Comparison of ENCODE assay signal across 8 mouse cellular contexts in the genomic region with DNA sequence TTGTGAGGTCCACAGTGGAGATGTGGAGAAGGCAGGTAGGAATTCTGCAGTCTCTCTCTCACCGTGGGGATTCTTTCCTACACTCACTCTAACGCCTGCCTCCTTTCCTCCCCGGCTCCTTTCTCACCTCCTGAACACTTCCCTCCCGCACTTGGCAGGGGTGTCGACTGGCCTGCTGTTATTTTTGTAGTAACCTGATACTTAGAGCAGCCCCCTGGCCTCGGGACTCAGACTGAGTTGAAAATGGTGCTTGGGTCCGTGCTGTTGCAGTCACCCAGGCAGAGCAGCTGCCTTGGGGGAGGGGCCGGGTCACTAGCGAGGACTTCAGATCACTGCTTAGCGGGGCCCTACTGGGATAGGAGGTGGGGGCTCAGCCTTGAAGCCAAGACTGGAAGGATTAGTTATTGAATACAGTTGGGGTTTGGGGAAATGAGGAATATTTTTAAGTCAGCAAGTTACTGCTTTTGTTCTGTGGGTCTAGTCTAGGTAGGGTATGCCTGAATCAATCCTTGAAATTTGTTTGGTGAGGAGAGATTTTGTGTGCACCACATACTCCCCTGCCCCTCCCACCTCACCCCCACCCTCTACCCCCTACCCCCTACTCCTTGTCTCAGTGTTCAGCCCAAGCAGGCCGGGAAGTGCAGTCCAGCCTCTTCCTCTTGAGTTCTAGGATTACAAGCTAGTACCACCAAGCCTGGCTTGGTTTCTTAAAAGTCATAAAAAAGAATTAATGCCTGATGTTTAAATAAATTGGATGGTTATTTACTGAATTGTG.
A peak's percentile ranks its signal among the peaks of the same experiment; 100 is the strongest.
DNase-seq lines count a peak whose midpoint lies in the region; ATAC-seq and TF ChIP-seq lines count a peak whose summit lies in the region.

No protein-coding gene starts in this region.

- peak; percentile 74 for ATAC-seq in heart, embryonic 11.5 days (replicated peaks; ENCODE audit: insufficient number of reproducible peaks, low FRiP score, low TSS enrichment)
- peak; percentile 94 for ATAC-seq in kidney, embryonic 15.5 days (replicated peaks; ENCODE audit: low FRiP score)
- peak; percentile 86 for ATAC-seq in midbrain, embryonic 11.5 days (ENCODE audit: low FRiP score)
- no peak for ATAC-seq in CD4-positive, CD25-positive, alpha-beta regulatory T cell, adult 4 months

- peak; percentile 87 for TF ChIP-seq EP300 in ES-Bruce4 (IDR thresholded peaks at IDR 0.05; ENCODE audit: insufficient read depth, low read depth, low read length)

- peak overlapping the region; percentile 15; the same call in 1 of the 2 replicates for H3K9ac ChIP-seq in ES-Bruce4 (ENCODE audit: low read depth, poor library complexity, severe bottlenecking)
- peak overlapping the region; percentile 56; the same call in 1 of the 2 replicates for H3K9ac ChIP-seq in heart, embryonic 11.5 days (ENCODE audit: low read depth, low read length)
- 0 out of 2 replicates have a peak overlapping the region, but pooled peaks have one; percentile 5 for H3K9ac ChIP-seq in kidney, embryonic 15.5 days
- H3K9ac ChIP-seq in midbrain, embryonic 11.5 days (ENCODE audit: low read length) = peak overlapping the region; percentile 27; the same call in 1 of the 2 replicates

- H3K4me2 ChIP-seq in heart, embryonic 11.5 days = peak overlapping the region; percentile 60
- peak overlapping the region; percentile 37 for H3K4me2 ChIP-seq in kidney, embryonic 15.5 days
- peak overlapping the region; percentile 35 for H3K4me2 ChIP-seq in midbrain, embryonic 11.5 days

- no peaks in the 10 kb centered on the region for H3K27me3 ChIP-seq in ES-Bruce4 (ENCODE audit: control insufficient read depth, insufficient read depth, low read length, poor library complexity, severe bottlenecking)
- no peaks in the 10 kb centered on the region for H3K27me3 ChIP-seq in heart, embryonic 11.5 days (ENCODE audit: control insufficient read depth, insufficient read depth, low read length)
- no peaks in the 10 kb centered on the region for H3K27me3 ChIP-seq in kidney, embryonic 15.5 days
- H3K27me3 ChIP-seq in midbrain, embryonic 11.5 days (ENCODE audit: control insufficient read depth, insufficient read depth, low read length) = no peaks in the 10 kb centered on the region

- no peak overlapping the region; the same call in 1 of the 2 replicates for H3K4me3 ChIP-seq in ES-Bruce4 (ENCODE audit: low read depth, low read length)
- H3K4me3 ChIP-seq in heart, embryonic 11.5 days (ENCODE audit: low read depth, low read length) = peak overlapping the region; percentile 32; the same call in 1 of the 2 replicates
- H3K4me3 ChIP-seq in kidney, embryonic 15.5 days (replicated peaks) = no peak overlapping the region
- peak overlapping the region; percentile 5; the same call in 1 of the 2 replicates for H3K4me3 ChIP-seq in midbrain, embryonic 11.5 days (ENCODE audit: low read depth, low read length)

- H3K27ac ChIP-seq in ES-Bruce4 (ENCODE audit: insufficient read depth, low read length) = peak overlapping the region; percentile 61
- peak overlapping the region; percentile 88 for H3K27ac ChIP-seq in heart, embryonic 11.5 days (ENCODE audit: low read depth, low read length)
- H3K27ac ChIP-seq in kidney, embryonic 15.5 days = peak overlapping the region; percentile 95
- H3K27ac ChIP-seq in midbrain, embryonic 11.5 days (ENCODE audit: low read depth, low read length) = peak overlapping the region; percentile 54

- peak; percentile 83 for DNase-seq in embryo, embryonic 9.5 days (ENCODE audit: extremely low spot score)
- peak; percentile 95 for DNase-seq in midbrain, embryonic 11.5 days (ENCODE audit: low spot score, missing footprints)
- no peak for DNase-seq in spleen, postnatal 10 days (ENCODE audit: low spot score in 2 of 2)
- no peak for DNase-seq in c-Kit-positive CD71-positive TER-119-positive erythroid progenitor cells, embryonic 14.5 days (ENCODE audit: low spot score)

- WGBS in heart, embryonic 11.5 days (ENCODE audit: insufficient replicate concordance) = 3% methylated on average over 11 of the region's 11 CpGs
- 5% methylated on average over 11 of the region's 11 CpGs for WGBS in kidney, embryonic 15.5 days
- 2% methylated on average over 11 of the region's 11 CpGs for WGBS in midbrain, embryonic 11.5 days

- peaks cover 5% of the 10 kb centered on the region for H3K4me1 ChIP-seq in ES-Bruce4 (ENCODE audit: control insufficient read depth, insufficient read depth, low read length)
- peaks cover 64% of the 10 kb centered on the region for H3K4me1 ChIP-seq in heart, embryonic 11.5 days (ENCODE audit: control insufficient read depth, insufficient read depth, low read length)
- H3K4me1 ChIP-seq in kidney, embryonic 15.5 days = peaks cover 89% of the 10 kb centered on the region
- peaks cover 38% of the 10 kb centered on the region for H3K4me1 ChIP-seq in midbrain, embryonic 11.5 days (ENCODE audit: control insufficient read depth, insufficient read depth, low read length)

- no peaks in the 10 kb centered on the region for H3K9me3 ChIP-seq in ES-Bruce4 (replicated peaks; ENCODE audit: control insufficient read depth, insufficient read depth, low read length, poor library complexity, severe bottlenecking)
- H3K9me3 ChIP-seq in heart, embryonic 11.5 days (replicated peaks; ENCODE audit: control insufficient read depth, low read length) = no peaks in the 10 kb centered on the region
- no peaks in the 10 kb centered on the region for H3K9me3 ChIP-seq in kidney, embryonic 15.5 days (replicated peaks)
- no peaks in the 10 kb centered on the region for H3K9me3 ChIP-seq in midbrain, embryonic 11.5 days (ENCODE audit: control insufficient read depth, low read length)

- no peak for TF ChIP-seq CTCF in ES-Bruce4 (IDR thresholded peaks at IDR 0.05; ENCODE audit: low read depth, low read length)

- no peak for TF ChIP-seq POLR2A in ES-Bruce4 (IDR thresholded peaks at IDR 0.05; ENCODE audit: insufficient read depth, low read length)

- H3K36me3 ChIP-seq in ES-Bruce4 (ENCODE audit: control insufficient read depth, insufficient read depth, low read length, poor library complexity, severe bottlenecking) = no peaks in the 10 kb centered on the region
- H3K36me3 ChIP-seq in heart, embryonic 11.5 days (ENCODE audit: control insufficient read depth, insufficient read depth, low read length) = no peaks in the 10 kb centered on the region
- no peaks in the 10 kb centered on the region for H3K36me3 ChIP-seq in kidney, embryonic 15.5 days
- no peaks in the 10 kb centered on the region for H3K36me3 ChIP-seq in midbrain, embryonic 11.5 days (ENCODE audit: control insufficient read depth, insufficient read depth, low read length)

Comparison
In these comparisons a context has a peak if more than half of its experiments do, and no peak if none do; other contexts are left out.
1. H3K4me3 ChIP-seq: peak in heart, embryonic 11.5 days (single experiment) and midbrain, embryonic 11.5 days (single experiment); none in ES-Bruce4 (single experiment) and kidney, embryonic 15.5 days (single experiment).
2. H3K9ac ChIP-seq: peak in every context shown above with its lines; median percentile 56 in heart, embryonic 11.5 days; 27 in midbrain, embryonic 11.5 days; 15 in ES-Bruce4; 5 in kidney, embryonic 15.5 days.
3. DNase-seq: peak in embryo, embryonic 9.5 days (single experiment) and midbrain, embryonic 11.5 days (single experiment); none in spleen, postnatal 10 days (0 of 2) and c-Kit-positive CD71-positive TER-119-positive erythroid progenitor cells, embryonic 14.5 days (single experiment).
4. Peak in every context shown above with its lines, with median percentiles within 50 percentile points of each other: H3K27ac ChIP-seq and H3K4me2 ChIP-seq.